Mouse (Mus musculus) lung, postnatal 0 days (tissue): ENCODE data around the gene Rps6ka1. TPM values are rescaled to one million over a fixed set of nuclear protein-coding genes. Genes with fewer than 3 reads are reported as not detected.
"Not testable (repeated sequence)": the region's sequence is repeated elsewhere in the genome, so short reads cannot be mapped to it uniquely, and the experiment has no call there.

Experiments
- ATAC-seq: fragments of 200-750 bp; cut with Nextera tagmentation; 2 replicates; pipeline ENCODE4 v1.8.0; 2017; ENCODE audit warnings: moderate library complexity
- DNase-seq: peaks from one replicate; pipeline ENCODE4 v3.0.0-alpha.2; 2016; ENCODE audit warnings: low spot score
- H3K27ac ChIP-seq: fragments of 300-500 bp; sonication (generic); 2 replicates; pipeline ENCODE4 v1.5.1; 2014; ENCODE audit warnings: antibody characterized with exemption, mild to moderate bottlenecking, low read length, mixed read lengths
- H3K27me3 ChIP-seq: fragments of 300-500 bp; sonication (generic); replicated peaks from 2 replicates; pipeline ENCODE4 v1.6.1; 2014; ENCODE audit warnings: low read length, mixed read lengths; ENCODE audit not compliant: insufficient read depth
- H3K36me3 ChIP-seq: fragments of 300-500 bp; sonication (generic); 2 replicates; pipeline ENCODE4 v1.6.1; 2014; ENCODE audit warnings: low read length, mixed read lengths; ENCODE audit not compliant: insufficient read depth
- H3K4me1 ChIP-seq: fragments of 300-500 bp; sonication (generic); 2 replicates; pipeline ENCODE4 v1.6.1; 2014; ENCODE audit warnings: antibody characterized with exemption, low read depth, low read length, mixed read lengths; ENCODE audit not compliant: insufficient read depth
- H3K4me2 ChIP-seq: fragments of 300-500 bp; sonication (generic); replicated peaks from 2 replicates; pipeline ENCODE4 v1.6.1; 2014; ENCODE audit warnings: low read depth, mild to moderate bottlenecking, low read length, moderate library complexity, mixed read lengths
- H3K4me3 ChIP-seq: fragments of 300-500 bp; sonication (generic); 2 replicates; pipeline ENCODE4 v1.5.1; 2014; ENCODE audit warnings: low read depth, low read length
- H3K9ac ChIP-seq: fragments of 300-500 bp; sonication (generic); replicated peaks from 2 replicates; pipeline ENCODE4 v1.6.1; 2014; ENCODE audit warnings: low read depth, mild to moderate bottlenecking
- H3K9me3 ChIP-seq: fragments of 300-500 bp; sonication (generic); 2 replicates; pipeline ENCODE4 v1.6.1; 2016; ENCODE audit warnings: low read length, mixed read lengths
- CTCF ChIP-seq: IDR thresholded peaks from 2 replicates; pipeline ENCODE4 v1.5.1; 2016; ENCODE audit warnings: antibody characterized with exemption, mild to moderate bottlenecking
- EP300 ChIP-seq: IDR thresholded peaks from 2 replicates; pipeline ENCODE4 v1.6.1; 2016; ENCODE audit warnings: antibody characterized with exemption, mild to moderate bottlenecking, control low read depth
- WGBS: fragments of 180-500 bp; shearing (Covaris S2); extraction: QIAGEN DNeasy Blood & Tissue Kit; methylation state at CpG from one replicate; pipeline ENCODE4 v1.1.7; 2014; 5-methylcytosine and 5-hydroxymethylcytosine counted together
- polyA plus RNA-seq: library from polyadenylated mRNA; unstranded; fragments of >200 nt; fragmentation: Nextera tagmentation; extraction: Ambion mirVana; gene quantifications from 2 replicates; pipeline ENCODE4 v1.2.1, GENCODE M21; 2015

Rps6ka1 gene
- polyA plus RNA-seq, 1 experiment from 2014 or later = 38.0 TPM

GRCm38 (mm10) chr4:133923743-133924142, 36.1 kb upstream of the Rps6ka1 start:
- no peak for DNase-seq
- TF ChIP-seq CTCF = no peak
- TF ChIP-seq EP300 = peak; percentile 90
- 78% methylated on average over 5 of the region's 5 CpGs for WGBS
- H3K27ac ChIP-seq = no peak overlapping the region
- no peak overlapping the region for H3K4me3 ChIP-seq
- no peaks in the 10 kb centered on the region for H3K36me3 ChIP-seq
- H3K27me3 ChIP-seq = no peaks in the 10 kb centered on the region
- no peak overlapping the region for H3K9ac ChIP-seq
- no peak overlapping the region for H3K4me2 ChIP-seq
- no peak for ATAC-seq
- H3K4me1 ChIP-seq = no peaks in the 10 kb centered on the region
- no peaks in the 10 kb centered on the region for H3K9me3 ChIP-seq

GRCm38 (mm10) chr4:133918093-133918825, 30.7 kb upstream of the Rps6ka1 start:
- not testable (repeated sequence) for DNase-seq, H3K4me2 ChIP-seq, H3K36me3 ChIP-seq, H3K9me3 ChIP-seq, ATAC-seq, H3K27me3 ChIP-seq, H3K27ac ChIP-seq, H3K9ac ChIP-seq, H3K4me1 ChIP-seq, H3K4me3 ChIP-seq
- WGBS = 87% methylated on average over 15 of the region's 23 CpGs

DNA sequence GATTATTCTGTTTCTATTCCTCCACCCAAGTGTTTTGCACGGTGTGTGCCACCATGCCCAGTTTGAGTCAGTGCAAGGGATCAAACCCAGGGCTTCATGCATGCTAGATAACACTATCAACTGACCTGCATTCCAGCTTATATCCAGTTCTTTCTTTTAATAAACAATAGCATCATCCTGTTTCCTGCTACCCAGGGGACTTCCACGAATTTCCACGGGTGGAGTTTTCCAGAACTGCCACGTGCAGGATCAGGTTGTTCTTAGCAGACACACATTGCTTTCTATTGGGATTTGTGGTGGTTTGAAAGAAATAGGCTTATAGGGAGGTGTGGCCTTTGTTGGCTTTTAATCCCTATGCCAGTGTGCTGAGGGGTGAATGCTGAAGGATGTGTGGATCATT, 24.4 kb upstream of the Rps6ka1 start:
- ATAC-seq (no peak), DNase-seq (peak; percentile 13)
- Histone ChIP-seq H3K4me2 (no peak overlapping the region), H3K27me3 (no peaks in the 10 kb centered on the region), H3K4me1 (0 out of 2 replicates have a peak, but pooled peaks cover 5% of the 10 kb centered on the region), H3K4me3 (no peak overlapping the region), H3K27ac (no peak overlapping the region), H3K9me3 (no peaks in the 10 kb centered on the region), H3K9ac (no peak overlapping the region), H3K36me3 (no peaks in the 10 kb centered on the region)
- TF ChIP-seq CTCF (no peak), EP300 (peak; percentile 99)
- 66% methylated on average over 4 of the region's 4 CpGs for WGBS

- ATAC-seq = peak; percentile 92
- Histone ChIP-seq H3K36me3 (no peaks in the 10 kb centered on the region), H3K4me1 (0 out of 2 replicates have a peak, but pooled peaks cover 5% of the 10 kb centered on the region), H3K27ac (peak overlapping the region; percentile 88), H3K27me3 (no peaks in the 10 kb centered on the region), H3K4me3 (peak overlapping the region; percentile 38), H3K4me2 (peak overlapping the region; percentile 63), H3K9ac (peak overlapping the region; percentile 21; the same call in 1 of the 2 replicates), H3K9me3 (no peaks in the 10 kb centered on the region)
- peak; percentile 97 for DNase-seq
- WGBS = 3% methylated on average over 57 of the region's 57 CpGs
- peak; percentile 99 for TF ChIP-seq CTCF
- TF ChIP-seq EP300 = peak; percentile 68
Observed at GRCm38 (mm10) chr4:133910236-133911211, 22.9 kb upstream of the Rps6ka1 start.

- H3K4me2 ChIP-seq = no peak overlapping the region
- peak overlapping the region; percentile 72 for H3K27ac ChIP-seq
- H3K4me1 ChIP-seq = 0 out of 2 replicates have a peak, but pooled peaks cover 5% of the 10 kb centered on the region
- ATAC-seq (no peak), DNase-seq (peak; percentile 33)
- H3K4me3 ChIP-seq = no peak overlapping the region
- H3K9me3 ChIP-seq = no peaks in the 10 kb centered on the region
- WGBS = 67% methylated on average over 6 of the region's 6 CpGs
- peak; percentile 92 for TF ChIP-seq EP300
- TF ChIP-seq CTCF = no peak
- no peaks in the 10 kb centered on the region for H3K27me3 ChIP-seq
- H3K36me3 ChIP-seq = no peaks in the 10 kb centered on the region
- H3K9ac ChIP-seq = no peak overlapping the region
Observed at GRCm38 (mm10) chr4:133908051-133908450, 20.5 kb upstream of the Rps6ka1 start.

DNA sequence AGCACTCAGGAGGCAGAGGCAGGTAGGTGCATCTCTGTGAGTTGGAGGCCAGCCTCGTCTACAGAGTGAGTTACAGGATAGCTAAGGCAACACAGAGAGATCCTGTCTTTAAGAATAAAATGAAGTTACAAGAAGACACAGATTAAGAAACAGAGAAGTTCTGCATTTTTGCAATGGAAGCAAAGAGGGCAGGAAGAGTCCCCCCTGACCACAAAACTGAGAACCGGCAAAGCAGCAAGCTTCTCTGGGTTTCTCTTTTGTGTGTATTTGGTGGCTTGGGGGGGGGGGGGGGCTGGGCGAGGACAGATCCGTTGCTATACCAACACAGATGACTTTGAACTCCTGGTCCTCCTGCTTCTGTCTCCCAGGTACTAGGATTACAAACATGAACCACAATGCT, 19.5 kb upstream of the Rps6ka1 start:
- 39% methylated on average over 4 of the region's 4 CpGs for WGBS
- no peak overlapping the region for H3K9ac ChIP-seq
- DNase-seq (peak; percentile 25), ATAC-seq (no peak)
- H3K27ac ChIP-seq = peak overlapping the region; percentile 43; the same call in 1 of the 2 replicates
- H3K9me3 ChIP-seq = no peaks in the 10 kb centered on the region
- H3K4me1 ChIP-seq = 0 out of 2 replicates have a peak, but pooled peaks cover 5% of the 10 kb centered on the region
- no peak overlapping the region for H3K4me3 ChIP-seq
- no peaks in the 10 kb centered on the region for H3K36me3 ChIP-seq
- TF ChIP-seq EP300 (no peak), CTCF (no peak)
- H3K4me2 ChIP-seq = no peak overlapping the region
- H3K27me3 ChIP-seq = no peaks in the 10 kb centered on the region
